Mouse (Mus musculus) kidney, adult 18-20 months (tissue): ENCODE data around the gene Crtc1.

Experiments used
- DNase-seq: peaks from one replicate; pipeline ENCODE4 v3.0.0; 2021

The Crtc1 gene

DNA sequence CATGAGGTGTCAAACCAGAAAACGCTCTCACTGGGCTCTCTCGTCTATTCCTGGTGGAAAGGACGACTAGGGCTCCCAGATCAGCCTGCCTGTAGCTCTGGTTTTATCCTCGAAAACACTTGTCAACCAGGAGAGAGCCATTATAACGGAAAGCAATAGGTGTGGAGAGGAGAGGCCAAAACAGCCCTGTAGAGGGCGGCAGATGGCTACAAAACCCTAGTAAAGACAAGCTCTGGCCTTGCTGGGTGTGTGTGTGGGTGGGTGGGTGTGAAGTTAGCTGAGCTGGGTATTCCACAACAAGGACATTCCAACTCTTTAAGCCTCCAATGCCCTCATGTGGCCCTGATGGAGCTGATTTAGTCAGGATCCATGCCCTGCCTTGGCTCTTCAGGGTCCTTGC is 95.7 kb downstream of the Crtc1 start:
- no peak for DNase-seq

DNA sequence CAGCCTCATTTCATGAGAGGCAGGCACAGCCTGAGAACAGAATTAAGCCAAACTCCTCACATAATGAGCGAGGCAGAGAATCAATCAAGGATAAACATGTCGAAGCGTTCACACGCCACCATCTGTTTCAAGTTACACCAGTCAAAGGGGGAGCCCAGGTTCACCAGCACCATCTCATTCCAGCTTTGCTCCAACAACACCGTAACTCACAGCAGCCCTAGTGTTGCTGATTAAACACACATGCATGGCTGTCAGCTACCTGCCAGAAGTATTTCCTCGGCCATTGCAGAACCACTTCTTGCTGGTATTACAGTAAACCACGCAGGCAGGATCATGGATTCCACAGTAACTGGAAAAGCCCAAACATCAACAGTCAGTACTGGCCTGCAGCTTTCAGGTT is 96.3 kb downstream of the Crtc1 start:
- no peak for DNase-seq

DNA sequence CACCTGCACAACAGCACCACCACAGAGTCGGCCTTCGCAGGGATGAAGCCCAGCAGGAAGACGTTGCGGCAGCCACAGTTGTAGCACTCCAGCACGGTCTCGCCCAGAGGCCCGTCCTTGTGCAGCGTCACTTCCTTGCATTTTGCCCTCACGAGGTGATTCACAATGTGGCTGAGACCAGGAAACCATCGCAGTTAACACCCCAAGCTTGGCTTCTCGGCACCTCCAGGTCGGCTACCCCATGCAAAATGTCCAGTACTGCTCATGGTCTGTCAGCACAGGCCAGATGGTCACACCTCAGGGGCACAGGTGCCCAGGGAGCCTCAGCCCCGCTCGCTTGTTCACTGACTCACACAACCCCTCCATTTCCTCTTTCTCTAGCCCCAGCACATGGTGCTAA is 97.4 kb downstream of the Crtc1 start:
- no peak for DNase-seq

GRCm38 (mm10) chr8:70340659-70341058 is 98.7 kb downstream of the Crtc1 start:
- no peak for DNase-seq

DNA sequence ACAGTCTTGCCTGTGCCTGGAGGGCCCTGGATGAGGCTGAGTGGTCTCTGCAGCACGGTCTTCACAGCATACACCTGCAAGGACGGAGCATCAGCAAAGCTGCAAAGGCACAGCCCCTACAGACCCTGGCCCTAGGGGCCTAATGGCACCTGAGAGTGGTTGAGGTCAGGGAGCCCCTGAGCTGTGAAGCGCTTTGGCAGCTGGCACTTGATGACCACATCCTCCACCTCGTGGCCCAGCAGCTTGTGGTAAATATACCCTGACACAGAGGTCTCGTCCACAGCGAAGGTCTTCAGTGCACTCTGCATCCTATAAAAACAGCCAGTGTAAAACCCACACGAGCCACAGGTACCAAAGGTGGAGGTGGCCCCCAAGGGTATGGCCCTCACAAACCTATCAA is 100.4 kb downstream of the Crtc1 start:
- no peak for DNase-seq

DNA sequence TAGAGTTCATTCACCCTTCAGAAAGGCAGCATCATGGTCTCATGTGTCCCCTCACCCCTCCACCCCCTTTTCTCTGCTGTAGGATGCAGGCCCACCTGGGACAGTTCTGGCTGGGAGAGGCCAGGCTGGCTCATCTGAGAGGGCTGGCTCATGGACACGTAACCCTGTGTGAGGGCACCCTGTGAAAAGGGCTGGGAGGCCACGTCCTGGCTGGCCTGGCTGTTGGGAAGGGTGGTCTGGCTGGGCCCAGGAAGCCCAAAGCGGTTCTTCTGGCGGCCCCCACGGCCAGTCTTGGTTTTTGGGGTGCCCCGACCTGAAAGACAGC is 106.5 kb downstream of the Crtc1 start:
- no peak for DNase-seq
